Mouse (Mus musculus): ENCODE results near the gene Kcne1. TPM values are rescaled to one million over a fixed set of nuclear protein-coding genes. Genes with fewer than 3 reads are reported as not detected.

The Kcne1 gene
- polyA plus RNA-seq, 1 experiment: 0.04 TPM

DNA sequence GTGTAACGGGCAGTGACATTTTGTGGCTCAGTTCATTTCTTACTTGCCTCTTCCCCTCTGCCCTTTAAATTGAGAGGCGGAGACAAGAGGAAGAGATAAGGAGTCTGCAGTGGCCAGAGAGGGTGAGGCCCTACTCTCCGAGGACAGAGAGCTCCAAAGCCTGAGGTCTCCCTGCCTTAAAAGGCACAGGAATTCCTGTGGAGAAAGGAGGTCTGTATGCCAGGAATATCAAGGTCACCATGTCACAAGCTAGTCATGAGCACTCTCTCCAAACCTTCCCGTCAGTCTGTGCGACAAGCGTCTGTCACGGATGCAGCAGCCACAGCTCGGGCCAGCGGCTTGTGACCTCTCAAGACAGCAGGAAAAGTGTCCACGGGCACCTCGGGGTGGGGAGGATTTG is 14.1 kb downstream of the Kcne1 start:
- no peaks in the 10 kb centered on the region for H3K36me3 ChIP-seq (ENCODE audit: control insufficient read depth, insufficient read depth)
- H3ac ChIP-seq (ENCODE audit: control insufficient read depth, insufficient read length, low read depth): no peak overlapping the region
- TF ChIP-seq MYOG (IDR thresholded peaks at IDR 0.05; ENCODE audit: control insufficient read depth, extremely low read depth, insufficient read length) (no peak), CEBPB (IDR thresholded peaks at IDR 0.05; ENCODE audit: low read depth) (no peak), FOSL1 (IDR thresholded peaks at IDR 0.05; ENCODE audit: insufficient read depth, low read length, poor library complexity, severe bottlenecking) (no peak), CTCF (IDR thresholded peaks at IDR 0.05; ENCODE audit: control insufficient read depth, insufficient read depth, insufficient read length) (no peak), USF1 (IDR thresholded peaks at IDR 0.05; ENCODE audit: low read depth) (no peak), MAX (IDR thresholded peaks at IDR 0.05) (no peak), MYOD1 (IDR thresholded peaks at IDR 0.05; ENCODE audit: control insufficient read depth, insufficient read length, low read depth) (no peak)
- H3K4me3 ChIP-seq (ENCODE audit: insufficient read depth, poor library complexity, severe bottlenecking): no peak overlapping the region
- H3K79me3 ChIP-seq (ENCODE audit: low read depth): no peaks in the 10 kb centered on the region
- H3K27me3 ChIP-seq (ENCODE audit: control insufficient read depth, insufficient read depth, insufficient read length): no peaks in the 10 kb centered on the region
- H3K79me2 ChIP-seq (ENCODE audit: control insufficient read depth, insufficient read depth): no peaks in the 10 kb centered on the region

GRCm38 (mm10) chr16:92340612-92341511 is 18.4 kb downstream of the Kcne1 start:
- no peaks in the 10 kb centered on the region for H3K79me2 ChIP-seq (ENCODE audit: control insufficient read depth, insufficient read depth)
- H3K79me3 ChIP-seq (ENCODE audit: low read depth): no peaks in the 10 kb centered on the region
- H3K4me3 ChIP-seq (ENCODE audit: insufficient read depth, poor library complexity, severe bottlenecking): no peak overlapping the region
- H3K36me3 ChIP-seq (ENCODE audit: control insufficient read depth, insufficient read depth): no peaks in the 10 kb centered on the region
- H3ac ChIP-seq (ENCODE audit: control insufficient read depth, insufficient read length, low read depth): no peak overlapping the region
- H3K27me3 ChIP-seq (ENCODE audit: control insufficient read depth, insufficient read depth, insufficient read length): peaks cover 1% of the 10 kb centered on the region
- TF ChIP-seq USF1 (IDR thresholded peaks at IDR 0.05; ENCODE audit: low read depth) (no peak), MAX (IDR thresholded peaks at IDR 0.05) (no peak), CEBPB (IDR thresholded peaks at IDR 0.05; ENCODE audit: low read depth) (no peak), FOSL1 (IDR thresholded peaks at IDR 0.05; ENCODE audit: insufficient read depth, low read length, poor library complexity, severe bottlenecking) (no peak)

- Histone ChIP-seq H3K27me3 (ENCODE audit: control insufficient read depth, insufficient read depth, insufficient read length) (peaks cover 28% of the 10 kb centered on the region), H3K79me2 (ENCODE audit: control insufficient read depth, insufficient read depth) (no peaks in the 10 kb centered on the region), H3K79me3 (ENCODE audit: low read depth) (no peaks in the 10 kb centered on the region), H3ac (ENCODE audit: control insufficient read depth, insufficient read length, low read depth) (no peak overlapping the region), H3K36me3 (ENCODE audit: control insufficient read depth, insufficient read depth) (no peaks in the 10 kb centered on the region), H3K4me3 (ENCODE audit: insufficient read depth, poor library complexity, severe bottlenecking) (no peak overlapping the region)
- TF ChIP-seq CTCF (IDR thresholded peaks at IDR 0.05; ENCODE audit: control insufficient read depth, insufficient read depth, insufficient read length): peak; percentile 91
- no peak for TF ChIP-seq MAX (IDR thresholded peaks at IDR 0.05)
- TF ChIP-seq USF1 (IDR thresholded peaks at IDR 0.05; ENCODE audit: low read depth): no peak
These were observed 23.0 kb downstream of the Kcne1 start for GRCm38 (mm10) chr16:92336280-92336679.

DNA sequence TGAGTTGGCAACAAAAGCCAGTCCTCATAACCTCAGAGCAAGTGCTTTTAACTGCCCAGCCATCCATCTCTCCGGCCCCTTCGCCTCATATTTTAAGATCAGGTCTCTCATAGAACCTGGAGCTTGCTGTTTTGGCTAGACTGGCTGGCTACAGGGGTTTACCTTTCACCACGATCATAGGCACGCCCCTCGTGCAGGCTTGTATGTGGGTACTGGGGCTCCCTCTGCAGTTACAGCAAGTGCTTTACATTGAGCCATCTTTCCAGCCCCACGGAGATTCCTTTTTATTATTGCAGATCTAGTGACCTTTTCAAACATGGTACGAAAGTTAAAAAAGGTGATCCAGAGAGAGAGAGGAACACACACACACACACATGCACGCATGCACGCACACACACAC is 24.7 kb downstream of the Kcne1 start:
- Histone ChIP-seq H3K36me3 (ENCODE audit: control insufficient read depth, insufficient read depth) (no peaks in the 10 kb centered on the region), H3K79me3 (ENCODE audit: low read depth) (no peaks in the 10 kb centered on the region), H3K79me2 (ENCODE audit: control insufficient read depth, insufficient read depth) (no peaks in the 10 kb centered on the region), H3K4me3 (ENCODE audit: insufficient read depth, poor library complexity, severe bottlenecking) (no peak overlapping the region), H3ac (ENCODE audit: control insufficient read depth, insufficient read length, low read depth) (no peak overlapping the region), H3K27me3 (ENCODE audit: control insufficient read depth, insufficient read depth, insufficient read length) (peaks cover 39% of the 10 kb centered on the region)
- TF ChIP-seq MYOD1 (IDR thresholded peaks at IDR 0.05; ENCODE audit: control insufficient read depth, insufficient read length, low read depth) (no peak), MYOG (IDR thresholded peaks at IDR 0.05; ENCODE audit: control insufficient read depth, extremely low read depth, insufficient read length) (no peak), CEBPB (IDR thresholded peaks at IDR 0.05; ENCODE audit: low read depth) (no peak), MAX (IDR thresholded peaks at IDR 0.05) (no peak), FOSL1 (IDR thresholded peaks at IDR 0.05; ENCODE audit: insufficient read depth, low read length, poor library complexity, severe bottlenecking) (no peak), CTCF (IDR thresholded peaks at IDR 0.05; ENCODE audit: control insufficient read depth, insufficient read depth, insufficient read length) (no peak), USF1 (IDR thresholded peaks at IDR 0.05; ENCODE audit: low read depth) (no peak)

- Histone ChIP-seq H3ac (ENCODE audit: control insufficient read depth, insufficient read length, low read depth) (no peak overlapping the region), H3K79me3 (ENCODE audit: low read depth) (no peaks in the 10 kb centered on the region), H3K4me3 (ENCODE audit: insufficient read depth, poor library complexity, severe bottlenecking) (no peak overlapping the region), H3K36me3 (ENCODE audit: control insufficient read depth, insufficient read depth) (no peaks in the 10 kb centered on the region), H3K79me2 (ENCODE audit: control insufficient read depth, insufficient read depth) (no peaks in the 10 kb centered on the region), H3K27me3 (ENCODE audit: control insufficient read depth, insufficient read depth, insufficient read length) (peaks cover 68% of the 10 kb centered on the region)
- TF ChIP-seq FOSL1 (IDR thresholded peaks at IDR 0.05; ENCODE audit: insufficient read depth, low read length, poor library complexity, severe bottlenecking) (no peak), CTCF (IDR thresholded peaks at IDR 0.05; ENCODE audit: control insufficient read depth, insufficient read depth, insufficient read length) (no peak), MYOD1 (IDR thresholded peaks at IDR 0.05; ENCODE audit: control insufficient read depth, insufficient read length, low read depth) (no peak), CEBPB (IDR thresholded peaks at IDR 0.05; ENCODE audit: low read depth) (no peak), MAX (IDR thresholded peaks at IDR 0.05) (no peak), MYOG (IDR thresholded peaks at IDR 0.05; ENCODE audit: control insufficient read depth, extremely low read depth, insufficient read length) (no peak), USF1 (IDR thresholded peaks at IDR 0.05; ENCODE audit: low read depth) (no peak)
These were observed 28.3 kb downstream of the Kcne1 start for GRCm38 (mm10) chr16:92330966-92331365.

GRCm38 (mm10) chr16:92327911-92328310 is 31.4 kb downstream of the Kcne1 start:
- Histone ChIP-seq H3K79me3 (ENCODE audit: low read depth) (no peaks in the 10 kb centered on the region), H3K27me3 (ENCODE audit: control insufficient read depth, insufficient read depth, insufficient read length) (peaks cover 68% of the 10 kb centered on the region), H3ac (ENCODE audit: control insufficient read depth, insufficient read length, low read depth) (no peak overlapping the region), H3K36me3 (ENCODE audit: control insufficient read depth, insufficient read depth) (no peaks in the 10 kb centered on the region), H3K4me3 (ENCODE audit: insufficient read depth, poor library complexity, severe bottlenecking) (no peak overlapping the region), H3K79me2 (ENCODE audit: control insufficient read depth, insufficient read depth) (no peaks in the 10 kb centered on the region)
- TF ChIP-seq FOSL1 (IDR thresholded peaks at IDR 0.05; ENCODE audit: insufficient read depth, low read length, poor library complexity, severe bottlenecking): no peak
- no peak for TF ChIP-seq CEBPB (IDR thresholded peaks at IDR 0.05; ENCODE audit: low read depth)
- TF ChIP-seq MYOD1 (IDR thresholded peaks at IDR 0.05; ENCODE audit: control insufficient read depth, insufficient read length, low read depth): no peak
- TF ChIP-seq MYOG (IDR thresholded peaks at IDR 0.05; ENCODE audit: control insufficient read depth, extremely low read depth, insufficient read length): no peak

All from C2C12 (cell line).